Mouse (Mus musculus): ENCODE measurements at regions not wholly inside any gene's neighbourhood (a gene's known extent, or its start where the extent isn't known, plus 50 kb on each side); places are given as distances from the start of the nearest gene placed in this dataset.

- Histone ChIP-seq H3K4me3 (ENCODE audit: low read depth, low read length) (no peak overlapping the region), H3K4me1 (replicated peaks; ENCODE audit: control insufficient read depth, insufficient read depth, low read length) (no peaks in the 10 kb centered on the region), H3K27me3 (replicated peaks; ENCODE audit: control insufficient read depth, insufficient read depth, low read length) (no peaks in the 10 kb centered on the region), H3K9ac (ENCODE audit: low read depth, low read length) (no peak overlapping the region), H3K9me3 (ENCODE audit: control insufficient read depth, low read length) (no peaks in the 10 kb centered on the region), H3K27ac (ENCODE audit: low read depth, low read length) (no peak overlapping the region), H3K4me2 (no peak overlapping the region), H3K36me3 (ENCODE audit: control insufficient read depth, insufficient read depth, low read length) (no peaks in the 10 kb centered on the region)
- no peak for DNase-seq (ENCODE audit: low spot score)
- WGBS, result 83% methylated on average over 2 of the region's 2 CpGs
- ATAC-seq (replicated peaks; ENCODE audit: low FRiP score), result no peak
Observed at GRCm38 (mm10) chr7:75063816-75064215, 245.2 kb downstream of the Sv2b start.

DNA sequence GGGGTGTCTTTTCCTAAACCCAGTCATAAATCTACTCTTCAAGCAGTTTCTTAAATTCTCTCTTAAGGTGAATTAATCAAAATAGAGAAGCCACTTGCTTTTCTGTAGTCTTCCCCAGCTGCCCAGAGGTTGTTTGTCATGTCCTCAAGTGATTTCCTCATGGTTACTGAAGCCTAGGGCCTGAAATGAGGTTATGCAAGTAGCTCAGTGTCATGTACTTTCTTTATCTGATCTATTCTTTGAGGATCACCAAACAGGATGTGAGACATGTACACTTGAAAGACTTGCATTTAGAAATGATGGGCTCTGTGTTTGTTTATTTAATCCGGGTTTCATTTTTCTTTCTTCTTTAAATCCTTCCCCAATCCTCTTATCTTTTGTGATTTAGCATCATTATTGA is 258.8 kb downstream of the Sv2b start:
- ATAC-seq (replicated peaks; ENCODE audit: low FRiP score) (no peak), DNase-seq (ENCODE audit: low spot score) (no peak)
- Histone ChIP-seq H3K4me3 (ENCODE audit: low read depth, low read length) (no peak overlapping the region), H3K27me3 (replicated peaks; ENCODE audit: control insufficient read depth, insufficient read depth, low read length) (no peaks in the 10 kb centered on the region), H3K9me3 (ENCODE audit: control insufficient read depth, low read length) (no peaks in the 10 kb centered on the region), H3K36me3 (ENCODE audit: control insufficient read depth, insufficient read depth, low read length) (no peaks in the 10 kb centered on the region), H3K4me1 (replicated peaks; ENCODE audit: control insufficient read depth, insufficient read depth, low read length) (no peaks in the 10 kb centered on the region), H3K27ac (ENCODE audit: low read depth, low read length) (no peak overlapping the region), H3K9ac (ENCODE audit: low read depth, low read length) (no peak overlapping the region), H3K4me2 (no peak overlapping the region)
- 93% methylated on average over 1 of the region's 1 CpGs for WGBS

DNA sequence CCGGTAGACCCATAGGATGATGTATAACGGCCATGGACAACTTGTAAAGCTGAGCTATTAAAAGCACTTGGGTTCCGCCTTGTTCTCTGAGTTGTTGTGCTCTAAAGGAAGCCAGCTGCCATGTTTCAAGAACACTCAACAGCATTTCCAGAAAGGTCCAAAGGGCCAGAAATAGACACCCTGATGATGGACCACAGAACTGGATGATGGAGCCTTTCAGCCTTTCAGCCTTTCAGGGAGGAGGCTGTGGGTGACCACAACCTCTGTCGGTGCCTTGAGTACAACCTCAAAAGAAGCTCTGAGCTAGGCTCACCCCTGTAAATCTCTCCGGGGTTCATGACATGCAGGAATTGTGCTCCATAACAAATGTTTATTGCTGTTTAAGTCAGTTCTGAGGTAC is 259.3 kb downstream of the Sv2b start:
- 77% methylated on average over 5 of the region's 5 CpGs for WGBS
- Histone ChIP-seq H3K9me3 (ENCODE audit: control insufficient read depth, low read length) (no peaks in the 10 kb centered on the region), H3K27ac (ENCODE audit: low read depth, low read length) (no peak overlapping the region), H3K9ac (ENCODE audit: low read depth, low read length) (no peak overlapping the region), H3K36me3 (ENCODE audit: control insufficient read depth, insufficient read depth, low read length) (no peaks in the 10 kb centered on the region), H3K4me3 (ENCODE audit: low read depth, low read length) (no peak overlapping the region), H3K4me2 (no peak overlapping the region), H3K4me1 (replicated peaks; ENCODE audit: control insufficient read depth, insufficient read depth, low read length) (no peaks in the 10 kb centered on the region), H3K27me3 (replicated peaks; ENCODE audit: control insufficient read depth, insufficient read depth, low read length) (no peaks in the 10 kb centered on the region)
- no peak for DNase-seq (ENCODE audit: low spot score)
- ATAC-seq (replicated peaks; ENCODE audit: low FRiP score), result no peak

GRCm38 (mm10) chr7:75048822-75049221 is 260.2 kb downstream of the Sv2b start:
- Histone ChIP-seq H3K4me1 (replicated peaks; ENCODE audit: control insufficient read depth, insufficient read depth, low read length) (no peaks in the 10 kb centered on the region), H3K27ac (ENCODE audit: low read depth, low read length) (no peak overlapping the region)

DNA sequence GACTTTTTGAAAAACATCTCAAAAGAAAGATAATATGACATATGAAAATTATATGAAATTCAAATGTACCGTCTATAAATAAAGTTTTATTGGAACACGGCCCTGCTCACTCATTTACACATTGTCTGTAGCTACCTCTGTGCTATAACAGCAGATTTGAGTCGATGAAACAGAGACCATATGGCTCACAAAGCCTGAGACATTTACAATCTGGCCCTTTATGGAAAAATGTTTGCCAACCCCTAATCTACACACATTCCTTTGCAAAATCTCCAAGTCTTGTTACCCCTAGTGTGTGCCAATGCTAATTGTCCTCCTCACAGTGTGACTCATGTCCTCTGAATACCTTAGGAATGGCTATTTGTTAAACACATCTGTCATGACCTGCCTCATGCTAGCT is 261.2 kb downstream of the Sv2b start:
- H3K36me3 ChIP-seq (ENCODE audit: control insufficient read depth, insufficient read depth, low read length), result no peaks in the 10 kb centered on the region
- no peak overlapping the region for H3K27ac ChIP-seq (ENCODE audit: low read depth, low read length)
- no peak for ATAC-seq (replicated peaks; ENCODE audit: low FRiP score)
- H3K4me3 ChIP-seq (ENCODE audit: low read depth, low read length), result no peak overlapping the region
- no peak for DNase-seq (ENCODE audit: low spot score)
- H3K27me3 ChIP-seq (replicated peaks; ENCODE audit: control insufficient read depth, insufficient read depth, low read length), result no peaks in the 10 kb centered on the region
- H3K9me3 ChIP-seq (ENCODE audit: control insufficient read depth, low read length), result no peaks in the 10 kb centered on the region
- 70% methylated on average over 3 of the region's 3 CpGs for WGBS
- no peak overlapping the region for H3K4me2 ChIP-seq
- no peak overlapping the region for H3K9ac ChIP-seq (ENCODE audit: low read depth, low read length)
- no peaks in the 10 kb centered on the region for H3K4me1 ChIP-seq (replicated peaks; ENCODE audit: control insufficient read depth, insufficient read depth, low read length)

More at GRCm38 (mm10) chr7:75048822-75049221, 260.2 kb downstream of the Sv2b start:
- Histone ChIP-seq H3K27me3 (replicated peaks; ENCODE audit: control insufficient read depth, insufficient read depth, low read length) (no peaks in the 10 kb centered on the region), H3K9me3 (ENCODE audit: control insufficient read depth, low read length) (no peaks in the 10 kb centered on the region), H3K9ac (ENCODE audit: low read depth, low read length) (no peak overlapping the region), H3K36me3 (ENCODE audit: control insufficient read depth, insufficient read depth, low read length) (no peaks in the 10 kb centered on the region), H3K4me3 (ENCODE audit: low read depth, low read length) (no peak overlapping the region), H3K4me2 (no peak overlapping the region)
- DNase-seq (ENCODE audit: low spot score) (no peak), ATAC-seq (replicated peaks; ENCODE audit: low FRiP score) (no peak; the same call in 1 of the 2 replicates)
- 27% methylated on average over 2 of the region's 2 CpGs for WGBS

GRCm38 (mm10) chr7:75040871-75041270 is 268.2 kb downstream of the Sv2b start:
- H3K36me3 ChIP-seq (ENCODE audit: control insufficient read depth, insufficient read depth, low read length), result no peaks in the 10 kb centered on the region
- no peaks in the 10 kb centered on the region for H3K27me3 ChIP-seq (replicated peaks; ENCODE audit: control insufficient read depth, insufficient read depth, low read length)
- 82% methylated on average over 6 of the region's 6 CpGs for WGBS
- H3K4me3 ChIP-seq (ENCODE audit: low read depth, low read length), result no peak overlapping the region
- DNase-seq (ENCODE audit: low spot score) (no peak), ATAC-seq (replicated peaks; ENCODE audit: low FRiP score) (no peak)
- H3K9me3 ChIP-seq (ENCODE audit: control insufficient read depth, low read length), result no peaks in the 10 kb centered on the region
- no peak overlapping the region for H3K27ac ChIP-seq (ENCODE audit: low read depth, low read length)
- H3K9ac ChIP-seq (ENCODE audit: low read depth, low read length), result no peak overlapping the region
- no peaks in the 10 kb centered on the region for H3K4me1 ChIP-seq (replicated peaks; ENCODE audit: control insufficient read depth, insufficient read depth, low read length)
- no peak overlapping the region for H3K4me2 ChIP-seq

DNA sequence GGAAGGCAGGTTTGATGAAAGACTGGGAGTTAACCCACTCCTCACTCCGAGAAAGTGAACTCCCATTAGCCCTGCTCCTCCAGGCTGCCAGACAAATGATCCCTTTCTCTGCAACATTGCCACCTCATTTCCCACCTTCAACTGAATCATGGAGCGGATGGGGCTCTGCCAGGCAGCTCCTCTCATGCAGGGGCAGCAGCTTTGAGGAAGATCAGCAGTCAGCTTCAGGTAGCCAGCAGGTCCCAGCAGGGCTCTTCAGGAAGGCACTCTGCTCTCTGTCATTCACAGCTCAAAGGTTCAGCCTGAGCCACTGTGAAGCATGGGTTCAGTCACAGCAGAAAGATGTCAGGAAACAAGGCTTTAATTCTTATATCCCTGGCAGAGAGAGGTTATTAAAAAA is 282.9 kb downstream of the Sv2b start:
- 23% methylated on average over 2 of the region's 2 CpGs for whole genome bisulfite sequencing

GRCm38 (mm10) chr7:75021966-75022365 is 287.1 kb downstream of the Sv2b start:
- no peaks in the 10 kb centered on the region for H3K9me3 ChIP-seq (ENCODE audit: control insufficient read depth, low read length)
- DNase-seq (ENCODE audit: low spot score) (no peak), ATAC-seq (replicated peaks; ENCODE audit: low FRiP score) (no peak)
- H3K27me3 ChIP-seq (replicated peaks; ENCODE audit: control insufficient read depth, insufficient read depth, low read length), result no peaks in the 10 kb centered on the region
- no peaks in the 10 kb centered on the region for H3K36me3 ChIP-seq (ENCODE audit: control insufficient read depth, insufficient read depth, low read length)
- WGBS, result 56% methylated on average over 6 of the region's 6 CpGs
- no peak overlapping the region for H3K4me2 ChIP-seq
- H3K4me3 ChIP-seq (ENCODE audit: low read depth, low read length), result no peak overlapping the region
- no peak overlapping the region for H3K27ac ChIP-seq (ENCODE audit: low read depth, low read length)
- H3K9ac ChIP-seq (ENCODE audit: low read depth, low read length), result no peak overlapping the region
- no peaks in the 10 kb centered on the region for H3K4me1 ChIP-seq (replicated peaks; ENCODE audit: control insufficient read depth, insufficient read depth, low read length)

More for the DNA sequence above, 282.9 kb downstream of the Sv2b start:
- no peaks in the 10 kb centered on the region for H3K9me3 ChIP-seq (ENCODE audit: control insufficient read depth, low read length)
- H3K4me3 ChIP-seq (ENCODE audit: low read depth, low read length), result no peak overlapping the region
- H3K4me1 ChIP-seq (replicated peaks; ENCODE audit: control insufficient read depth, insufficient read depth, low read length), result no peaks in the 10 kb centered on the region
- H3K27ac ChIP-seq (ENCODE audit: low read depth, low read length), result no peak overlapping the region
- no peaks in the 10 kb centered on the region for H3K27me3 ChIP-seq (replicated peaks; ENCODE audit: control insufficient read depth, insufficient read depth, low read length)
- ATAC-seq (replicated peaks; ENCODE audit: low FRiP score) (no peak), DNase-seq (ENCODE audit: low spot score) (no peak)
- H3K36me3 ChIP-seq (ENCODE audit: control insufficient read depth, insufficient read depth, low read length), result no peaks in the 10 kb centered on the region
- H3K9ac ChIP-seq (ENCODE audit: low read depth, low read length), result no peak overlapping the region
- no peak overlapping the region for H3K4me2 ChIP-seq

- Histone ChIP-seq H3K36me3 (ENCODE audit: control insufficient read depth, insufficient read depth, low read length) (no peaks in the 10 kb centered on the region), H3K4me3 (ENCODE audit: low read depth, low read length) (no peak overlapping the region), H3K9ac (ENCODE audit: low read depth, low read length) (no peak overlapping the region), H3K27me3 (replicated peaks; ENCODE audit: control insufficient read depth, insufficient read depth, low read length) (no peaks in the 10 kb centered on the region), H3K9me3 (ENCODE audit: control insufficient read depth, low read length) (no peaks in the 10 kb centered on the region), H3K4me1 (replicated peaks; ENCODE audit: control insufficient read depth, insufficient read depth, low read length) (no peaks in the 10 kb centered on the region), H3K4me2 (no peak overlapping the region), H3K27ac (ENCODE audit: low read depth, low read length) (no peak overlapping the region)
- DNase-seq (ENCODE audit: low spot score) (no peak), ATAC-seq (replicated peaks; ENCODE audit: low FRiP score) (no peak)
- WGBS, result 71% methylated on average over 7 of the region's 7 CpGs
Observed at GRCm38 (mm10) chr7:75018640-75019039, 290.4 kb downstream of the Sv2b start.
